Mouse (Mus musculus): ENCODE measurements around the gene Cmtr1. TPM values are rescaled to one million over a fixed set of nuclear protein-coding genes. Genes with fewer than 3 reads are reported as not detected.

The Cmtr1 gene
- total and polyA plus RNA-seq, 3 experiments, result 88.8 to 135 (median 105) TPM

DNA sequence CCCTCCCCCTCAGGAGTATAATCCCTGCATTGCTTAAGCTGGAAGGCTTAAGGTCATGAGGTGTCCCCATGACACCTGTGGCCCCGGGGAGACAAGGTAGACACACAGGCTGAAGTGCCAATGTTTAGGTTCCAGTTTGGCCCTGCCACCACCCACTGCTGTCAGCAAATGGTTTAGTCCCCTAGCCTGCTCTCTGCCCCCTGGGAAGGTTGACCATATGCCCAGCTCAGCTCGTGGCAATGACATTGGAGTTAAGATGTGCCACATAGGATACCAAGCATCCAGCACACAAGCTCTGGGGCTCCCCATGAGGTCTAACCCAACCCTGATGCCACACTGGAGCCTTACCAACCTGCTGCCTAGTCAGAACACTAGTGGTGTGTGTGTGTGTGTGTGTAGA, 72.1 kb downstream of the Cmtr1 start:
- DNase-seq (ENCODE audit: extremely low read depth), result no peak
- Histone ChIP-seq H3K79me2 (replicated peaks; ENCODE audit: control insufficient read depth, extremely low read depth, insufficient read depth, poor library complexity, severe bottlenecking) (no peaks in the 10 kb centered on the region), H3K4me2 (ENCODE audit: insufficient read depth, low read depth, poor library complexity, severe bottlenecking) (no peak overlapping the region), H3K4me1 (ENCODE audit: control insufficient read depth in 1 of 2, insufficient read depth in 2 of 2) (peaks cover 15 to 43% of the 10 kb centered on the region in 2 experiments), H3K36me3 (replicated peaks in 1 of 2; ENCODE audit: control insufficient read depth in 1 of 2, insufficient read depth in 1 of 2, low read length in 1 of 2) (no peaks in the 10 kb centered on the region), H3K9ac (ENCODE audit: insufficient read depth, low read depth) (no peak overlapping the region), H3K9me3 (replicated peaks; ENCODE audit: low read length) (peaks cover 12% of the 10 kb centered on the region), H3K27ac (ENCODE audit: insufficient read depth, low read depth) (no peak overlapping the region), H3K27me3 (replicated peaks) (no peaks in the 10 kb centered on the region), H3K4me3 (replicated peaks in 1 of 3; ENCODE audit: low read depth in 2 of 3, low read length in 2 of 3, poor library complexity in 1 of 3) (no peak overlapping the region)
- dilution Hi-C loops (cut with MboI; ENCODE audit: extremely low pct_ligation_motif_present, extremely low pct_unique_long_range_greater_than_20kb, low sequenced_read_pairs) (no loop called here), in situ Hi-C loops (cut with MboI; ENCODE audit: low pct_ligation_motif_present, low pct_unique_long_range_greater_than_20kb, low sequenced_read_pairs) (no loop called here)
- TF ChIP-seq ZNF384 (IDR thresholded peaks at IDR 0.05; ENCODE audit: low read depth, low read length), result no peak
- no peak for TF ChIP-seq HCFC1 (IDR thresholded peaks at IDR 0.05; ENCODE audit: low read depth, low read length)
- no peak for TF ChIP-seq CHD1 (IDR thresholded peaks at IDR 0.05; ENCODE audit: low read depth, low read length)
- TF ChIP-seq USF2 (conservative IDR thresholded peaks at IDR 0.05; ENCODE audit: low read depth, low read length), result no peak
- TF ChIP-seq GABPA (IDR thresholded peaks at IDR 0.05; ENCODE audit: insufficient replicate concordance, low read depth, low read length), result no peak
- no peak for TF ChIP-seq MXI1 (IDR thresholded peaks at IDR 0.05; ENCODE audit: low read depth, low read length)
- no peak for TF ChIP-seq MAZ (IDR thresholded peaks at IDR 0.05; ENCODE audit: low read depth, low read length)
- no peak for TF ChIP-seq POLR2AphosphoS2 (IDR thresholded peaks at IDR 0.05; ENCODE audit: low read depth, low read length)
- no peak for TF ChIP-seq MAFK (IDR thresholded peaks at IDR 0.05; ENCODE audit: insufficient replicate concordance, low read length)
- TF ChIP-seq MEF2A (IDR thresholded peaks at IDR 0.05; ENCODE audit: borderline replicate concordance, low read depth, low read length), result no peak
- no peak for TF ChIP-seq CHD2 (IDR thresholded peaks at IDR 0.05; ENCODE audit: low read length)
- no peak for TF ChIP-seq IRF4 (IDR thresholded peaks at IDR 0.05; ENCODE audit: low read depth, low read length)
- no peak for TF ChIP-seq SIN3A (IDR thresholded peaks at IDR 0.05; ENCODE audit: low read length)

GRCm38 (mm10) chr17:29736448-29737014, 76.1 kb downstream of the Cmtr1 start:
- DNase-seq (ENCODE audit: extremely low read depth), result no peak
- peaks cover 2% of the 10 kb centered on the region for H3K27me3 ChIP-seq (replicated peaks)
- H3K36me3 ChIP-seq (replicated peaks in 1 of 2; ENCODE audit: control insufficient read depth in 1 of 2, insufficient read depth in 1 of 2, low read length in 1 of 2), result no peaks in the 10 kb centered on the region
- dilution Hi-C loops (cut with MboI; ENCODE audit: extremely low pct_ligation_motif_present, extremely low pct_unique_long_range_greater_than_20kb, low sequenced_read_pairs), result no loop called here
- no peak overlapping the region for H3K27ac ChIP-seq (ENCODE audit: insufficient read depth, low read depth)
- H3K9ac ChIP-seq (ENCODE audit: insufficient read depth, low read depth), result no peak overlapping the region
- in situ Hi-C loops (cut with MboI; ENCODE audit: low pct_ligation_motif_present, low pct_unique_long_range_greater_than_20kb, low sequenced_read_pairs), result no loop called here
- no peaks in the 10 kb centered on the region for H3K79me2 ChIP-seq (replicated peaks; ENCODE audit: control insufficient read depth, extremely low read depth, insufficient read depth, poor library complexity, severe bottlenecking)
- peaks cover 6 to 21% of the 10 kb centered on the region in 2 experiments for H3K4me1 ChIP-seq (ENCODE audit: control insufficient read depth in 1 of 2, insufficient read depth in 2 of 2)
- no peak overlapping the region for H3K4me3 ChIP-seq (replicated peaks in 1 of 3; ENCODE audit: low read depth in 2 of 3, low read length in 2 of 3, poor library complexity in 1 of 3)
- peaks cover 12% of the 10 kb centered on the region for H3K9me3 ChIP-seq (replicated peaks; ENCODE audit: low read length)
- no peak overlapping the region for H3K4me2 ChIP-seq (ENCODE audit: insufficient read depth, low read depth, poor library complexity, severe bottlenecking)
- TF ChIP-seq NRF1 (IDR thresholded peaks at IDR 0.05; ENCODE audit: low read depth, low read length), result no peak
- TF ChIP-seq IRF4 (IDR thresholded peaks at IDR 0.05; ENCODE audit: low read depth, low read length), result no peak
- TF ChIP-seq MYC (IDR thresholded peaks at IDR 0.05; ENCODE audit: low read depth, low read length), result no peak
- TF ChIP-seq RAD21 (IDR thresholded peaks at IDR 0.05; ENCODE audit: low read depth, low read length), result no peak
- TF ChIP-seq UBTF (IDR thresholded peaks at IDR 0.05; ENCODE audit: low read depth, low read length), result no peak
- TF ChIP-seq POLR2AphosphoS2 (IDR thresholded peaks at IDR 0.05; ENCODE audit: low read depth, low read length), result no peak
- TF ChIP-seq ZMIZ1 (IDR thresholded peaks at IDR 0.05; ENCODE audit: low read depth, low read length), result no peak
- TF ChIP-seq ZC3H11A (IDR thresholded peaks at IDR 0.05; ENCODE audit: low read depth, low read length), result no peak
- TF ChIP-seq ZKSCAN1 (IDR thresholded peaks at IDR 0.05; ENCODE audit: borderline replicate concordance, low read depth, low read length), result no peak
